Mouse (Mus musculus) Muller cell, postnatal 12 days (primary cell): ENCODE results near the gene Slc17a8.

Source experiments
- DNase-seq: peaks from one replicate; pipeline ENCODE4 v3.0.0-alpha.2; 2015; ENCODE audit errors: inconsistent ontology term

Gene Slc17a8

GRCm38 (mm10) chr10:89527054-89527453 is 94.0 kb downstream of the Slc17a8 start:
- DNase-seq = peak; percentile 97

- DNase-seq = peak; percentile 46
These were observed 95.2 kb downstream of the Slc17a8 start for GRCm38 (mm10) chr10:89525823-89526222.
